Mouse (Mus musculus): Measurements from ENCODE around the gene Cd93. TPM values are rescaled to one million over a fixed set of nuclear protein-coding genes. Genes with fewer than 3 reads are reported as not detected.

Gene Cd93
- polyA plus RNA-seq, 1 experiment from 2014 or later: 8.3 TPM

DNA sequence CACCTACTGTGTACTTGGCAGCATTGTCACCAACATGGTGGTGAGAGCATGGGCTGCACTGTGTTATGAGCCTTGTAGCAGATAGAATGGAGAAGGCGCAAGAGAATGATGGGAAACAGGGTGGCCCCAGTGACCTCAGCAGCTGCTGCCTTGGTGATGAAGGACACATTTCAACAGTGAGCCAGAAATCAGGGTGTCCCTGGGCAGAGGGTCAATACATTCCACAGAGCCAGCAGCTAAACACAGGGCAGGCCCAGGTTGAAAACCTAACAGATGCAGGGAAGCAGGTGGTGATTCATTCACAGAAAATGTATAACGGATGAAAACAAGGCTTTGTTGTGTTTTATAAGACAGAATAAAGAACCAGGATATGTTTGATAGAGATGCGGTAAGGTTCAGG, 3.1 kb upstream of the Cd93 start:
- Histone ChIP-seq H3K27ac (ENCODE audit: low read length) (no peak overlapping the region), H3K4me2 (ENCODE audit: low read depth, low read length) (no peak overlapping the region), H3K9me3 (ENCODE audit: control insufficient read depth, low read length) (no peaks in the 10 kb centered on the region), H3K4me1 (ENCODE audit: control insufficient read depth, insufficient read depth, low read length) (no peaks in the 10 kb centered on the region), H3K27me3 (replicated peaks; ENCODE audit: control insufficient read depth, insufficient read depth, low read length) (no peaks in the 10 kb centered on the region), H3K9ac (ENCODE audit: low read depth, low read length) (no peak overlapping the region), H3K36me3 (ENCODE audit: control insufficient read depth, insufficient read depth, low read length) (no peaks in the 10 kb centered on the region), H3K4me3 (ENCODE audit: low read length) (no peak overlapping the region)
- WGBS: 82% methylated on average over 3 of the region's 3 CpGs
- ATAC-seq: no peak

DNA sequence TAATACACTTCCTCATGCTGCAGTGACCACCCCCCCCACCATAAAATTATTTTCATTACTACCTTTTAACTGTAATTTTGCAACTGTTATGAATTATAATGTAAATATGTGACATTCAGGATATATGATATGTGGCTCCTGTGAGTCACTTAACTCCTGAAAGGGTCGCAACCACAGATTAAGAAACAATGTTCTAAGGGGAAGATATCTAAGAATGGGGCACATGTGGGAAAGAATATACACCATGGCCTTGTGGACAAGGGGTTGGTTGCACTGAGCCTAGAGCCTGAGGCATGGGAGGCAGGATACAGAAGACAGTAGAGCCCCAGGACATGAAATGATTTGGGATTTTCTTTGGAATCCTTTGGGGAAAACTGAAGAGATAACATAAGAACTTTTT, 2.3 kb upstream of the Cd93 start:
- Histone ChIP-seq H3K27me3 (replicated peaks; ENCODE audit: control insufficient read depth, insufficient read depth, low read length) (no peaks in the 10 kb centered on the region), H3K9me3 (ENCODE audit: control insufficient read depth, low read length) (no peaks in the 10 kb centered on the region), H3K9ac (ENCODE audit: low read depth, low read length) (no peak overlapping the region), H3K36me3 (ENCODE audit: control insufficient read depth, insufficient read depth, low read length) (no peaks in the 10 kb centered on the region), H3K4me2 (ENCODE audit: low read depth, low read length) (no peak overlapping the region), H3K4me3 (ENCODE audit: low read length) (no peak overlapping the region), H3K4me1 (ENCODE audit: control insufficient read depth, insufficient read depth, low read length) (no peaks in the 10 kb centered on the region), H3K27ac (ENCODE audit: low read length) (no peak overlapping the region)
- ATAC-seq: no peak
- WGBS: 86% methylated on average over 1 of the region's 1 CpGs

DNA sequence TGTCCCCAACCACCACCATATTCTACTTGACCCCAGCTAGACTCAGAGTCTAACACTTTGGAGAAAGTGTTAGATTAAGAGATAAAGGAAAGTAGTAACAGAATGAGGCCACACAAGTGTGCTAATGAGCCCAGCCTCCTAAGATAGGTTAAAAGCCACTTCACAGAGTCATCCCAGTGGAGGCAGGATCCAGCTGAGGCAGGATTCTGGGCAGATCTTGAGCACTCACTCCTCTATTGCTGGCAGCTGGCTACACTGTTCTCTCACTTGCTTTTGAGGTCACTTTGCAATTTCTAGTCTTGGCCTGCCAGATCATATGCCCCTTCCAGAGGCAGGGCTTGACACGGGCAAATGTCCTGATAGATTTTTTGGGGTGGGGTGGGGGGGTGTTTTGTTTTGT, 1.1 kb upstream of the Cd93 start:
- H3K4me2 ChIP-seq (ENCODE audit: low read depth, low read length): no peak overlapping the region
- H3K36me3 ChIP-seq (ENCODE audit: control insufficient read depth, insufficient read depth, low read length): no peaks in the 10 kb centered on the region
- no peaks in the 10 kb centered on the region for H3K9me3 ChIP-seq (ENCODE audit: control insufficient read depth, low read length)
- H3K9ac ChIP-seq (ENCODE audit: low read depth, low read length): no peak overlapping the region
- 73% methylated on average over 1 of the region's 1 CpGs for WGBS
- H3K27ac ChIP-seq (ENCODE audit: low read length): no peak overlapping the region
- no peaks in the 10 kb centered on the region for H3K4me1 ChIP-seq (ENCODE audit: control insufficient read depth, insufficient read depth, low read length)
- ATAC-seq: no peak
- no peak overlapping the region for H3K4me3 ChIP-seq (ENCODE audit: low read length)
- no peaks in the 10 kb centered on the region for H3K27me3 ChIP-seq (replicated peaks; ENCODE audit: control insufficient read depth, insufficient read depth, low read length)

DNA sequence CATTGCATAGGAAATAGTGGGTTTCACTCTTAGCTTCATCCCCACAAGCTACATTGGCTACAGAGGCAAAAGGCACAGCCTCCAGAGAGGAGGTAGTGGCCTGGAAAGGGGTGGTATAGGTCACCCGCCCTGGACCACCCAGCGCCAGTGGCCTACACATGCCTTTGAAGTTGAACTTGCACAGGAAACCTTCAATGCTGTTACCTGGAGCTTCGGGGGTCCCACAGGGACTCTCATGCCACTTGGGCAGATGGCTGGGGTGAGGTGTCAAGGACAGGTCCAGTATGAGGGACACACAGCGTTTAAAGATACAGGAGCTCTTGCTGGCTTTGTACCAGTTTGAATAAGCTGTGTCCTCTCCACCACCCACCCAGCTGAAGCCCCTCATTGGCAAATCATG, 653 bp downstream of the Cd93 start:
- Histone ChIP-seq H3K9me3 (ENCODE audit: control insufficient read depth, low read length) (no peaks in the 10 kb centered on the region), H3K4me2 (ENCODE audit: low read depth, low read length) (no peak overlapping the region), H3K4me3 (ENCODE audit: low read length) (peak overlapping the region; percentile 20), H3K27ac (ENCODE audit: low read length) (peak overlapping the region; percentile 36), H3K9ac (ENCODE audit: low read depth, low read length) (0 out of 2 replicates have a peak overlapping the region, but pooled peaks have one; percentile 48), H3K4me1 (ENCODE audit: control insufficient read depth, insufficient read depth, low read length) (no peaks in the 10 kb centered on the region), H3K27me3 (replicated peaks; ENCODE audit: control insufficient read depth, insufficient read depth, low read length) (no peaks in the 10 kb centered on the region), H3K36me3 (ENCODE audit: control insufficient read depth, insufficient read depth, low read length) (no peaks in the 10 kb centered on the region)
- ATAC-seq: no peak; the same call in 1 of the 2 replicates
- 85% methylated on average over 4 of the region's 4 CpGs for WGBS

DNA sequence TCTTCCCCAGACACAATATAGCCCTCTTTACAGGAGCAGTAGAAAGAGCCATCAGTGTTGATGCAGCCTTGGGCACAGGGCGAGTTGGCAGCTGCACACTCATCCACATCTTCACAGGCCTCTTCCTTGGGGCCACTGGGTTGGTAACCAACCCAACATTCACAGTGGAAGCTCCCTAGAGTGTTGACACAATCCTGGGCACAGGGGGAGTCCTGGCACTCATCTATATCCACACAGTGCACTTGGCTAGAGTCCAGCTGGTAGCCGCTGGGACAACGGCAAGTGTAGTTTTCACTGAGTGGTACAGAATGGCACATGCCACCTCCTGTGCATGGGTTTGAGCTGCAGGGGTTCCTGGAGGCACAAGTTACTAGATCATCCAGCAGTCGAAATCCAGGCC, 1.2 kb downstream of the Cd93 start:
- no peak overlapping the region for H3K4me2 ChIP-seq (ENCODE audit: low read depth, low read length)
- no peaks in the 10 kb centered on the region for H3K36me3 ChIP-seq (ENCODE audit: control insufficient read depth, insufficient read depth, low read length)
- H3K4me1 ChIP-seq (ENCODE audit: control insufficient read depth, insufficient read depth, low read length): no peaks in the 10 kb centered on the region
- WGBS: 83% methylated on average over 4 of the region's 4 CpGs
- H3K27me3 ChIP-seq (replicated peaks; ENCODE audit: control insufficient read depth, insufficient read depth, low read length): no peaks in the 10 kb centered on the region
- peak overlapping the region; percentile 20 for H3K4me3 ChIP-seq (ENCODE audit: low read length)
- H3K27ac ChIP-seq (ENCODE audit: low read length): peak overlapping the region; percentile 36; the same call in 1 of the 2 replicates
- H3K9me3 ChIP-seq (ENCODE audit: control insufficient read depth, low read length): no peaks in the 10 kb centered on the region
- no peak for ATAC-seq
- peak overlapping the region; percentile 48; the same call in 1 of the 2 replicates for H3K9ac ChIP-seq (ENCODE audit: low read depth, low read length)

DNA sequence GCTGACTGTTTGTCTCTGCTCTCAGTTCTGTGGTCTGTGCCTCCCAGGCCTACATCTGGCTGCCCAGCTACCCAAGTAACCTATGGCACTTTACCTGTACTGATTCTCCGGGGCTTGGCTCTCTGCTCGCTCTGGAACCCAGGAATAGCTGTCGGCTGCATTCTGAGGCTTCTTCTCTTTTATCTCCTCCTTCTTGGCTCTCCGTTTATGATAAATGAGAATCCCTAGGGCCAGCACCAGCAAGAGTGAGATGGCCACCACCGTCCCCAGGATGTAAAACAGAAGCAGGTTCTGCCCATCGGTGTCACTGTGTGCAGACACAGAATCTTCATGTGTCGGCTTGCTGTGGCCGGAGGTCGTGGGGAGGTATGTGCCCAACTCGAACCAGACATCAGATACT, 1.9 kb downstream of the Cd93 start:
- Histone ChIP-seq H3K4me2 (ENCODE audit: low read depth, low read length) (no peak overlapping the region), H3K27me3 (replicated peaks; ENCODE audit: control insufficient read depth, insufficient read depth, low read length) (no peaks in the 10 kb centered on the region), H3K4me3 (ENCODE audit: low read length) (peak overlapping the region; percentile 22), H3K9me3 (ENCODE audit: control insufficient read depth, low read length) (no peaks in the 10 kb centered on the region), H3K9ac (ENCODE audit: low read depth, low read length) (peak overlapping the region; percentile 48), H3K36me3 (ENCODE audit: control insufficient read depth, insufficient read depth, low read length) (no peaks in the 10 kb centered on the region), H3K4me1 (ENCODE audit: control insufficient read depth, insufficient read depth, low read length) (no peaks in the 10 kb centered on the region), H3K27ac (ENCODE audit: low read length) (no peak overlapping the region)
- ATAC-seq: no peak
- WGBS: 84% methylated on average over 10 of the region's 10 CpGs

DNA sequence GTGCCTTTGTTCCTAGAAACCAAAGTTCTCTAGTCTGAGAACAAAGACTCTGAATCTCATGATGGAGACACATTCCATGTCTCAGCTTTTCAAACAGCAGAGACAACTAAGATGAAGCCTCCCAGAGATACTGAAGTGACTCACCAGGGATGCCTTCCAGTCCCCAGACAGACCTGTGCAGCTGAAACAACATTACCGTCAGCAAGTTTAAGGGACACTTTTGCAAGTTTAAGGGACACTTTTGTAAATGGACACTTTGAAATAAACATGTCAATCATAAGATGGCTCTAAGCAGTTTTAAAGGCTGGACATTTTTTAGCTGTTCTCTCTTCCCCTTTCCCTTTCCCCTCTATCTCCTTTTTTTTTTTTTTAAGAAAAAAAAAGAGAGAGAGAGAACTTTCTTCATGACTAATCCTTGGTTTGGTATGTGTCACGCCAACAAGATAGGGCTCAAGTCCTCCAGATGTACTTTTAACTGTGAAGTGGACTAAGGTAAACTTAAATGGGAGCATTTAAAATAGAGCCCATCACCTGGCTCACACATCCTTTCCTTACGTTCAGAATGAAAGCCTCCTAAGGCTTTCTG, 3.6 kb downstream of the Cd93 start:
- no peaks in the 10 kb centered on the region for H3K4me1 ChIP-seq (ENCODE audit: control insufficient read depth, insufficient read depth, low read length)
- no peaks in the 10 kb centered on the region for H3K27me3 ChIP-seq (replicated peaks; ENCODE audit: control insufficient read depth, insufficient read depth, low read length)
- H3K4me3 ChIP-seq (ENCODE audit: low read length): 0 out of 2 replicates have a peak overlapping the region, but pooled peaks have one; percentile 0
- no peaks in the 10 kb centered on the region for H3K9me3 ChIP-seq (ENCODE audit: control insufficient read depth, low read length)
- 52% methylated on average over 3 of the region's 3 CpGs for whole genome bisulfite sequencing
- no peak for ATAC-seq
- no peak overlapping the region for H3K27ac ChIP-seq (ENCODE audit: low read length)
- no peak overlapping the region for H3K4me2 ChIP-seq (ENCODE audit: low read depth, low read length)
- H3K9ac ChIP-seq (ENCODE audit: low read depth, low read length): no peak overlapping the region
- no peaks in the 10 kb centered on the region for H3K36me3 ChIP-seq (ENCODE audit: control insufficient read depth, insufficient read depth, low read length)

DNA sequence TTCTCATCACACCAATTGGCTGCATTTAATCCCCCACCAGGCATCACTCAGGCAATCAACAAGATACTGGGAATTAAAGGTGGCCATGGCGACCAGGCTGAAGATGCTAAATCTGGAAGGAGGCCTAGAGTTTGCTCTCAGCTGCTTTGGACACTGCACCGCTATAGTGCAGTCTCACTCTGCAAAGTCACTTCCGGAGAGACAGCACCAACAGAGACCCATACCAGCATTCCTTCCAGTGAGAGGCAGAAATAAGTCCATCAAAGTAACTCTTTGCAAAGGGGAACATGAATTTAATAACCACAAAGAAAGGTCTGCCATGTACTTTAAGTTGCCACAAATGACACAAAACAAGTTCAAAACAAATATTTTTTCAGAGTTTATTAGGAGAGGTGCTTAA, 7.1 kb downstream of the Cd93 start:
- Histone ChIP-seq H3K27ac (ENCODE audit: low read length) (no peak overlapping the region), H3K9ac (ENCODE audit: low read depth, low read length) (no peak overlapping the region), H3K9me3 (ENCODE audit: control insufficient read depth, low read length) (no peaks in the 10 kb centered on the region), H3K4me2 (ENCODE audit: low read depth, low read length) (no peak overlapping the region), H3K4me3 (ENCODE audit: low read length) (no peak overlapping the region), H3K27me3 (replicated peaks; ENCODE audit: control insufficient read depth, insufficient read depth, low read length) (no peaks in the 10 kb centered on the region), H3K4me1 (ENCODE audit: control insufficient read depth, insufficient read depth, low read length) (peaks cover 4% of the 10 kb centered on the region; the same call in 1 of the 2 replicates), H3K36me3 (ENCODE audit: control insufficient read depth, insufficient read depth, low read length) (no peaks in the 10 kb centered on the region)
- 64% methylated on average over 3 of the region's 3 CpGs for WGBS
- ATAC-seq: no peak

DNA sequence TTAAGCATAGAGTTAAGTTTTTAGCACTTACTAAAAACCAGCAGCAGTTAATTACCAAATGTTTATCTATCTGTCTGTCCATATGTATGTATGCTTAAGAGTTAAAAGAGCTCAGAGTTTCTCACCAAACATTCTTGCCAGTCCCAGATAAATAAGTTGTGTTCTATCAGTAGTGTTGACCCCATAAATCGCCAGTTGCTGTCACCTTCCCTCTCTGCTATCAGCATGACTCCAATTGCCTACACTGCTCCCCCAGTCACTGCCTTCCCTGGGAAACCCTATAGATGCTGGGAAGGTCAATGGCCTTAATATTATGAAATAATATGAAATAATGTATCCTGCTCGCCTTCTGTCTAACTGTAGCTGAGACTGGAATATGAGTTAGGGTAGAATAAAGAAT, 11.0 kb downstream of the Cd93 start:
- Histone ChIP-seq H3K4me2 (ENCODE audit: low read depth, low read length) (no peak overlapping the region), H3K9me3 (ENCODE audit: control insufficient read depth, low read length) (no peaks in the 10 kb centered on the region), H3K36me3 (ENCODE audit: control insufficient read depth, insufficient read depth, low read length) (no peaks in the 10 kb centered on the region), H3K27me3 (replicated peaks; ENCODE audit: control insufficient read depth, insufficient read depth, low read length) (no peaks in the 10 kb centered on the region), H3K27ac (ENCODE audit: low read length) (no peak overlapping the region), H3K4me3 (ENCODE audit: low read length) (no peak overlapping the region), H3K4me1 (ENCODE audit: control insufficient read depth, insufficient read depth, low read length) (peaks cover 4% of the 10 kb centered on the region; the same call in 1 of the 2 replicates), H3K9ac (ENCODE audit: low read depth, low read length) (no peak overlapping the region)
- ATAC-seq: no peak
- WGBS: 41% methylated on average over 2 of the region's 2 CpGs

DNA sequence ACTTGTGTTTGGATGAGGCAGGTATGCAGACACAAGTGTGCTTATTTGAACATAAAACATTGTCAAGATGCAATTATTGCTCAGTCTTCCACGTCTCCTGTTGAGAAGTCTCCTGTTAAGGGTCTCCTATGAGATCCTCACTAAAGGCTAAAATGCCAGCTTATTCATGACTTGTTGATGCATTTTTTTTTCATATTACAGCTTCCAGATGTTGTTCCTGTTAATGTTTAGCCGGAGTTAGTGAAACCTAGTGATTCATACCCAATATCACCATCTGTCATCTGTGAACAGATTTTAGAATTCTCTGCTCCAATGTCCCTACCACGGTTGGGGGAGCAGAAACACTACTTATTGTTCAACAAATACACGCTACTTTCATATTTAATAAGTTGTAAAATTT, 12.4 kb downstream of the Cd93 start:
- H3K9ac ChIP-seq (ENCODE audit: low read depth, low read length): no peak overlapping the region
- no peaks in the 10 kb centered on the region for H3K9me3 ChIP-seq (ENCODE audit: control insufficient read depth, low read length)
- no peaks in the 10 kb centered on the region for H3K36me3 ChIP-seq (ENCODE audit: control insufficient read depth, insufficient read depth, low read length)
- no peak overlapping the region for H3K4me2 ChIP-seq (ENCODE audit: low read depth, low read length)
- H3K27ac ChIP-seq (ENCODE audit: low read length): no peak overlapping the region
- no peaks in the 10 kb centered on the region for H3K27me3 ChIP-seq (replicated peaks; ENCODE audit: control insufficient read depth, insufficient read depth, low read length)
- peaks cover 4% of the 10 kb centered on the region; the same call in 1 of the 2 replicates for H3K4me1 ChIP-seq (ENCODE audit: control insufficient read depth, insufficient read depth, low read length)
- H3K4me3 ChIP-seq (ENCODE audit: low read length): no peak overlapping the region
- WGBS: 56% methylated on average over 4 of the region's 4 CpGs
- no peak for ATAC-seq
